Mouse (Mus musculus): Measurements from ENCODE around the gene Uvrag.

GRCm38 (mm10) chr7:99017224-99017844 is 123.6 kb downstream of the Uvrag start:
- no peak for TF ChIP-seq CTCF (IDR thresholded peaks at IDR 0.05)
- no peak for TF ChIP-seq POLR2A (IDR thresholded peaks at IDR 0.05; ENCODE audit: insufficient read depth, low read depth, low read length)
- no peak for TF ChIP-seq EP300 (IDR thresholded peaks at IDR 0.05; ENCODE audit: insufficient read depth, low read depth, low read length)

All from heart, adult 2 months (tissue).